Mouse (Mus musculus) heart, embryonic 14.5 days (tissue): Measurements from ENCODE around the gene Rnf44. TPM values are rescaled to one million over a fixed set of nuclear protein-coding genes. Genes with fewer than 3 reads are reported as not detected.

Experiments
- ATAC-seq: fragments of 200-750 bp; cut with Nextera tagmentation; 2 replicates; pipeline ENCODE4 v1.8.0; 2017; ENCODE audit warnings: low read depth, moderate TSS enrichment; ENCODE audit not compliant: insufficient number of reproducible peaks, insufficient read depth, low FRiP score
- H3K27ac ChIP-seq, 2 experiments: fragments of 200-500 bp in 1 of 2; fragments of 300-500 bp in 1 of 2; sonication (generic) in 1 of 2; replicated peaks in 1 of 2; 2 replicates each; pipeline ENCODE4 v1.5.1; 2012 to 2014; ENCODE audit warnings: low read depth in 2 of 2, low read length in 2 of 2, control low read depth in 1 of 2, mild to moderate bottlenecking in 1 of 2, mixed read lengths in 1 of 2; ENCODE audit not compliant: control insufficient read depth in 1 of 2, insufficient read depth in 1 of 2
- H3K27me3 ChIP-seq: fragments of 300-500 bp; sonication (generic); 2 replicates; pipeline ENCODE4 v1.6.1; 2014; ENCODE audit warnings: mild to moderate bottlenecking, low read length, control low read depth; ENCODE audit not compliant: control insufficient read depth, insufficient read depth
- H3K36me3 ChIP-seq: fragments of 300-500 bp; sonication (generic); 2 replicates; pipeline ENCODE4 v1.6.1; 2014; ENCODE audit warnings: mild to moderate bottlenecking, control low read depth, low read length, mixed read lengths; ENCODE audit not compliant: control insufficient read depth, insufficient read depth
- H3K4me1 ChIP-seq, 2 experiments: fragments of 200-500 bp in 1 of 2; fragments of 300-500 bp in 1 of 2; sonication (generic) in 1 of 2; 2 replicates each; pipeline ENCODE4 v1.6.1; 2012 to 2014; ENCODE audit warnings: low read length in 2 of 2, control low read depth in 1 of 2, mixed read lengths in 1 of 2; ENCODE audit not compliant: control insufficient read depth in 2 of 2, insufficient read depth in 2 of 2
- H3K4me2 ChIP-seq: fragments of 300-500 bp; sonication (generic); 2 replicates; pipeline ENCODE4 v1.6.1; 2014; ENCODE audit warnings: mild to moderate bottlenecking, low read length
- H3K4me3 ChIP-seq, 2 experiments: fragments of 200-500 bp in 1 of 2; fragments of 300-500 bp in 1 of 2; sonication (generic) in 1 of 2; 2 replicates each; pipeline ENCODE4 v1.5.1; 2012 to 2014; ENCODE audit warnings: low read length in 2 of 2, mild to moderate bottlenecking in 2 of 2, control low read depth in 1 of 2, low read depth in 1 of 2, moderate library complexity in 1 of 2; ENCODE audit not compliant: control insufficient read depth in 1 of 2, insufficient read depth in 1 of 2
- H3K9ac ChIP-seq: fragments of 300-500 bp; sonication (generic); 2 replicates; pipeline ENCODE4 v1.6.1; 2014; ENCODE audit warnings: mild to moderate bottlenecking, low read length
- H3K9me3 ChIP-seq: fragments of 300-500 bp; sonication (generic); 2 replicates; pipeline ENCODE4 v1.6.1; 2016; ENCODE audit warnings: low read length, control low read depth; ENCODE audit not compliant: control insufficient read depth
- WGBS: fragments of 180-500 bp; shearing (Covaris S2); extraction: QIAGEN DNeasy Blood & Tissue Kit; methylation state at CpG from one replicate; pipeline ENCODE4 v1.1.7; 2014; 5-methylcytosine and 5-hydroxymethylcytosine counted together
- polyA plus RNA-seq: library from polyadenylated mRNA; unstranded; fragments of >200 nt; fragmentation: Nextera tagmentation; extraction: Ambion mirVana; gene quantifications from 2 replicates; pipeline ENCODE4 v1.2.1, GENCODE M21; 2014

Gene Rnf44
- polyA plus RNA-seq, 1 experiment from 2014 or later = 60.2 TPM

DNA sequence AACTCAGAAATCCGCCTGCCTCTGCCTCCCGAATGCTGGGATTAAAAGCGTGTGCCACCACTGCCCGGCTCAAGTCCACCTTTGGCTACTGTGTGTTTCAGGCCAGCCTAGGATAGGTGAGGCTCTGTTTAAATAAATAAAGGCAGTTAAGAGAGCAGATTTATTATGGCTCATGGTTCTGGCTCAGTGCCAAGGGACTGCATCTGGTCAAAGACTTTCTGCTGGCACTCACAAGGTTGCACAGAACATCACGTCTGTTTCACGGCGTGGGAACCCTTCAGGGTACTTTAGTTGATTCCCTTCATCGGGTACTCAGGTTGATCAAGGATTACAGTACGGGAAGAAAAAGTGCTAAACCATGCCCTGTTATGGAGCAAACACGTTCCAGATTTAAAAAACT lies 21.3 kb upstream of the Rnf44 start:
- Histone ChIP-seq H3K4me3 (no peak overlapping the region), H3K9me3 (no peaks in the 10 kb centered on the region), H3K27me3 (peaks cover 10% of the 10 kb centered on the region; the same call in 1 of the 2 replicates), H3K9ac (no peak overlapping the region), H3K36me3 (no peaks in the 10 kb centered on the region), H3K4me2 (no peak overlapping the region), H3K27ac (no peak overlapping the region), H3K4me1 (no peaks in the 10 kb centered on the region)
- 65% methylated on average over 10 of the region's 10 CpGs for WGBS
- ATAC-seq = no peak

DNA sequence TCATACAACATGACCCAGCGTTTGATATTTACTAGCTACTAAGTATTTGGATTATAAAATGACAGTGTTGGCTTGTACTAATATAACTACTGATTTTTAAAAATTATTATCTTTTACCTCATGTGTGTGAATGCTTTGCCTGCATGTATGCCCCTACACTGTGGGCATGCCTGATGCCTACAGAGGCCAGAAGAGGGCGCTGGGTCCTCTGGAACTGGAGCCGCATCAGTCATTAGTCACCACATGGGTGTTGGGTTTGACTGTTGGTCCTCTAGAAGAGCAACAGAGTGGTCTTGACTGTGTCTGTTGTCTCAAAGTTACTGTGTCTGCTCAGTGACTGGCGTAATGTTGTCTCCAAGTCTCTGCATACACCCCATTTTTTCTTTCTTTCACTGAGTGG lies 20.7 kb upstream of the Rnf44 start:
- Histone ChIP-seq H3K27me3 (peaks cover 10% of the 10 kb centered on the region; the same call in 1 of the 2 replicates), H3K27ac (no peak overlapping the region), H3K9me3 (no peaks in the 10 kb centered on the region), H3K4me1 (no peaks in the 10 kb centered on the region), H3K9ac (no peak overlapping the region), H3K4me2 (no peak overlapping the region), H3K4me3 (no peak overlapping the region), H3K36me3 (no peaks in the 10 kb centered on the region)
- ATAC-seq = no peak
- 36% methylated on average over 4 of the region's 4 CpGs for WGBS

DNA sequence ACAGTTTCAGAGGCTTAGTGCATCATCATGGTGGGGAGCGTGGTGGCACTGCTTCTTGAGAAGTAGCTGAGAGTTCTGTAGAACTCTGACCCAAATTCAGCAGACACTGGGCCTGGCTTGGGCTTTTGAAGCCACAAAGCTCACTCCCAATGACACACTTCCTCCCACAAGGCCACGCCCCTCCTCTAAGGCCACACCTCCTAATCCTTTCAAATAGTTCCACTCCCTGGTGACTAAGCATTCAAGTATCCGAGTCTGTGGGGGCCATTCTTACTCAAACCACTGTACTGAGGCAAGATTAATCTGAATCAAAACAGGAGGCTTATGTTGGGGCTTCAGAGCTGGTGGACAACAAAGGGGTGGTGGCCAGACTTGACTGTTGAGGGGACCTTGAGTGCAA lies 17.2 kb upstream of the Rnf44 start:
- no peaks in the 10 kb centered on the region for H3K9me3 ChIP-seq
- H3K4me1 ChIP-seq = no peaks in the 10 kb centered on the region
- no peak overlapping the region for H3K4me3 ChIP-seq
- 63% methylated on average over 3 of the region's 3 CpGs for WGBS
- no peak overlapping the region for H3K9ac ChIP-seq
- no peaks in the 10 kb centered on the region for H3K36me3 ChIP-seq
- H3K27ac ChIP-seq = no peak overlapping the region
- no peak for ATAC-seq
- H3K4me2 ChIP-seq = no peak overlapping the region
- peaks cover 4% of the 10 kb centered on the region; the same call in 1 of the 2 replicates for H3K27me3 ChIP-seq

DNA sequence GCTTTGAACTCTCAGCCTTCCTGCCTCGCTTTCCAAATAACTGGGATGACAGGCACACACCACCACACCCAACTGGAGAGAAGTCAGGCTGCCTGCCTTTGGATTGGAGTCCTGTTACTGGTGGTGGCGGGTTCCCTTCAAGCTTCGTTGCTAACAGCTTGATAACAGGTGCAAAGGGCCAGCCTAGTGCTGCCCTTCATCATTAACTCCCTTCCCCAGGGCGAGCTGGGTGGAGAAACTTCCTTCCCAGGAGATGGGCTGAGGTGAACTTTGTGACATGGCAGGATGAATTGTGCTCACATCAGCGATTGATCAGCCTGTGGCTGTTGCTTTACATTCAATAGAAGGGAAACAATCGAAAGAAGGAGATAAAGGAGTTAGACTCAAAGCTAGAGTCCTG lies 11.2 kb upstream of the Rnf44 start:
- no peak for ATAC-seq
- Histone ChIP-seq H3K4me2 (no peak overlapping the region), H3K4me3 (no peak overlapping the region), H3K9ac (no peak overlapping the region), H3K27me3 (no peaks in the 10 kb centered on the region), H3K27ac (no peak overlapping the region), H3K36me3 (no peaks in the 10 kb centered on the region), H3K9me3 (no peaks in the 10 kb centered on the region), H3K4me1 (no peaks in the 10 kb centered on the region)
- WGBS = 49% methylated on average over 6 of the region's 6 CpGs

DNA sequence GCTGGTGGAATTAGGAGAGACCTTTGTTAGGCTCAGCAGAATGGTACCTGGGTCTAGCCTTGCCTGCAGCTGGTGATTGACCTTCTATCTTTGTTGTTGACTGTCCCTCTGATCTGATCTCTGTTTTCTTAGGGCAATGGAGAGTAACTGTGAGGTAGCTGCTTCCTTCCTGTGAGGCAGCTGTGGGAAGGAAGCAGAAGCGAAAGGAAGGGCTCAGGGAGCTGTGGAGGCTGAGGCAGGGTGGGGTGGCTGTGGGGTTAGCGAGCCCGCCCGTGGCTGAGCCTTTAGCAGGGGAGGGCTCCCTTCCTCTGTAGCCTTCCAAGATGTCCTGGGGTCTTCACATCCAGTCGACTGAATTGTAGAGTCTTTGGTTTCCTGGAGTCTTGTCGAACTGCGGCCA lies 8.8 kb upstream of the Rnf44 start:
- Histone ChIP-seq H3K9me3 (no peaks in the 10 kb centered on the region), H3K36me3 (no peaks in the 10 kb centered on the region), H3K4me1 (no peaks in the 10 kb centered on the region), H3K27me3 (no peaks in the 10 kb centered on the region), H3K9ac (no peak overlapping the region), H3K4me2 (no peak overlapping the region), H3K4me3 (no peak overlapping the region), H3K27ac (no peak overlapping the region)
- ATAC-seq = no peak
- 67% methylated on average over 7 of the region's 7 CpGs for WGBS

DNA sequence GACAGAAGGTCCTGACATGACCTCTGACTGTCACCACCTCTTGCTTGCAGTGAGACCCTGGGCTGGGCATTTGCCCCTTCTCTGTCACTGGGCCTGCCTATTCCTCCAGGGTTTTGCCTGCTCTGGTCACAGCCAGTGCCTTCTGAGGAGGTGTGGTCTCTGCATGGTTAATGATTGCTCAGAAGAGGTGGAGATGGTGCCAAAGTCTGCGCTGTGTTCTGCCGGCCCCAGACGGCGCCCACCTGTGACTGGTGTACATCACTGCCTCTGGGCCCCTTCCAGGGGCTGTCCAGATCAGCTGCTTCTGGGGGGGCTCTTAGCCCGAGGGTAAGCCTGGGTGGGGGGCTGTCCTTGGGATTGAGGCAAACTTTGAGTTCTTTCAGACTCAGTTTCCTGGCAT lies 7.5 kb upstream of the Rnf44 start, which contains the start of gene Cdhr2:
Gene Cdhr2, plus strand, starts transcription at position 219 of the 400 bp plus-strand sequence.
- ATAC-seq = no peak
- H3K4me2 ChIP-seq = no peak within 1 kb of the TSS
- H3K27me3 ChIP-seq = no peaks in the 10 kb centered on the region
- H3K4me3 ChIP-seq = no peak within 1 kb of the TSS
- 76% methylated on average over 5 of the region's 5 CpGs for WGBS
- no peaks in the 10 kb centered on the region for H3K36me3 ChIP-seq
- H3K27ac ChIP-seq = no peak within 1 kb of the TSS
- no peaks in the 10 kb centered on the region for H3K9me3 ChIP-seq
- H3K9ac ChIP-seq = no peak within 1 kb of the TSS
- H3K4me1 ChIP-seq = no peaks in the 10 kb centered on the region

DNA sequence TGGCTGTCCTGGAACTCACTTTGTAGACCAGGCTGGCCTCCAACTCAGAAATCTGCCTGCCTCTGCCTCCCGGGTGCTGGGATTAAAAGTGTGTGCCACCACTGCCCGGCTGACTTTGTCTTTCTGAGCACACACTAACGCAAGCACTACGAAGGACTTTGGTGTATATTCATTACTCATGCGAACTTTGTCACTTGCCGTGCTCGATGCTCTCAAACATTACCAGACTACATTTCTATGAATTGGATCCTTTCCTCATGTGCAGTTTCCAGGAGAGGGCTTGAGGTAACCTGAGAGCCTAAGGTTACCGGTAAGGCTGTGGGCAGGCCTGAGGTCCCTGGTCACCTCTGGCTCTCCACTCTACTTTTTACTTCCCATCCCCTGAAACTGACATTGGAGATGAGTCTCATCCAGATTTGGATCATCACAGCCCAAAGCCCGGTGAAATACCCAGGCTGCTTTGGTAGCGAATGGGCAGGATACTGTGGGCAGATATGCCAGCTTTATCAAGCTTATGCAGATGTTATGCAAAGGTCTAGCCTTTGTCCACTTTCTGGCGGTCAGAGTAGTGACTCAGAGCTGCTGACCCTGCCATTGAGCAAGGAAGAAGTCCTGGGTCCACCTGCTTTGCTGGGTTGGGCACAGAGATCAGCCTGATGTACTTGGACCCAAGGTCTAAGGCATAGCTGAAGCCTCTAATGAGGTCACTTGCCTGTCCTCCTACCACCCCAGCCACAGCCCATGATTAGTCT lies 1.9 kb upstream of the Rnf44 start:
- no peak overlapping the region for H3K4me2 ChIP-seq
- no peak overlapping the region for H3K9ac ChIP-seq
- H3K27me3 ChIP-seq = no peaks in the 10 kb centered on the region
- no peaks in the 10 kb centered on the region for H3K9me3 ChIP-seq
- H3K27ac ChIP-seq = no peak overlapping the region
- peaks cover 11 to 20% of the 10 kb centered on the region in 2 experiments for H3K4me1 ChIP-seq
- 86% methylated on average over 11 of the region's 11 CpGs for WGBS
- H3K4me3 ChIP-seq = no peak overlapping the region
- no peak for ATAC-seq
- H3K36me3 ChIP-seq = no peaks in the 10 kb centered on the region
